Mouse (Mus musculus) Muller cell, postnatal 12 days (primary cell): ENCODE results near the gene Amer3.
"Not testable (repeated sequence)": the region's sequence is repeated elsewhere in the genome, so short reads cannot be mapped to it uniquely, and the experiment has no call there.

Experiments used
- DNase-seq: peaks from one replicate; pipeline ENCODE4 v3.0.0-alpha.2; 2015; ENCODE audit errors: inconsistent ontology term

Amer3 gene

GRCm38 (mm10) chr1:34601323-34602047 lies 22.0 kb downstream of the Amer3 start:
- peak; percentile 0 for DNase-seq

GRCm38 (mm10) chr1:34602363-34602762 lies 22.9 kb downstream of the Amer3 start:
- peak; percentile 51 for DNase-seq

- DNase-seq: no peak
These were observed 34.3 kb downstream of the Amer3 start for GRCm38 (mm10) chr1:34613801-34614200.

GRCm38 (mm10) chr1:34620116-34620515 lies 40.7 kb downstream of the Amer3 start:
- DNase-seq: not testable (repeated sequence)

GRCm38 (mm10) chr1:34620761-34621160 lies 41.3 kb downstream of the Amer3 start:
- DNase-seq: not testable (repeated sequence)

GRCm38 (mm10) chr1:34635711-34636110 lies 56.3 kb downstream of the Amer3 start:
- DNase-seq: no peak
